Mouse (Mus musculus): ENCODE data around the gene Mrps36. TPM values are rescaled to one million over a fixed set of nuclear protein-coding genes. Genes with fewer than 3 reads are reported as not detected.

Gene Mrps36
- polyA plus RNA-seq, 1 experiment = 46.4 TPM

- Histone ChIP-seq H3K4me1 (replicated peaks; ENCODE audit: control insufficient read depth, insufficient read depth, low read length) (no peaks in the 10 kb centered on the region), H3K36me3 (ENCODE audit: control insufficient read depth, insufficient read depth, low read length) (no peaks in the 10 kb centered on the region), H3K27ac (ENCODE audit: control insufficient read depth, insufficient read depth, low read length) (no peak overlapping the region), H3K4me3 (ENCODE audit: control insufficient read depth, insufficient read depth, low read length) (no peak overlapping the region), H3K27me3 (ENCODE audit: control insufficient read depth, insufficient read depth, low read length) (no peaks in the 10 kb centered on the region)
- TF ChIP-seq POLR2A (IDR thresholded peaks at IDR 0.05; ENCODE audit: control insufficient read depth, extremely low read depth, insufficient read depth, low read length, poor library complexity) (no peak), CTCF (IDR thresholded peaks at IDR 0.05; ENCODE audit: borderline replicate concordance, control insufficient read depth, extremely low read depth, insufficient read depth, low read length, poor library complexity) (no peak)
- DNase-seq = no peak
- WGBS = 85% methylated on average over 4 of the region's 4 CpGs
Measured at GRCm38 (mm10) chr13:100754186-100754585, 9.7 kb upstream of the Mrps36 start.

GRCm38 (mm10) chr13:100753011-100753410 is 8.6 kb upstream of the Mrps36 start:
- Histone ChIP-seq H3K27ac (ENCODE audit: control insufficient read depth, insufficient read depth, low read length) (no peak overlapping the region), H3K4me1 (replicated peaks; ENCODE audit: control insufficient read depth, insufficient read depth, low read length) (no peaks in the 10 kb centered on the region), H3K4me3 (ENCODE audit: control insufficient read depth, insufficient read depth, low read length) (no peak overlapping the region), H3K36me3 (ENCODE audit: control insufficient read depth, insufficient read depth, low read length) (no peaks in the 10 kb centered on the region), H3K27me3 (ENCODE audit: control insufficient read depth, insufficient read depth, low read length) (no peaks in the 10 kb centered on the region)
- TF ChIP-seq CTCF (IDR thresholded peaks at IDR 0.05; ENCODE audit: borderline replicate concordance, control insufficient read depth, extremely low read depth, insufficient read depth, low read length, poor library complexity) (no peak), POLR2A (IDR thresholded peaks at IDR 0.05; ENCODE audit: control insufficient read depth, extremely low read depth, insufficient read depth, low read length, poor library complexity) (no peak)
- 89% methylated on average over 6 of the region's 6 CpGs for WGBS
- DNase-seq = no peak

DNA sequence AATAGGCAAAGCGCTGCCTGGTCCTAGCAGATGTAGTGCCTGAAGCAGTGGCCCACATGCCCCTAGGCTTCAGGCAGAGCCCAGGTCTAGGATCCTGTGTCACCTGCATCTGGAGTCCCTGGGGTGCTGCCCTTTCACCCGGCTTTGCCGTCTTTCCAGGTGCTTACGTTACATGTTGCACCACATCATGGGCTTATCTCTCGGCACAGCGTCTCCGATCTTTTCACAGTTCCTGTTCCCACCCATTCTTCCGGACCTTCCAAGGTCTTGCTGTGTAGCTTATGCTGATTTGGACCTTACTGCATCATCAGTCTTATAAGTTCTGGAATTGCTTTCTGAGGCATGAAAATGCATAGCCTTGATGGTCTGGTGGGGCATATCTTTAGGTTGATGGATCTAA is 8.1 kb upstream of the Mrps36 start:
- no peaks in the 10 kb centered on the region for H3K36me3 ChIP-seq (ENCODE audit: control insufficient read depth, insufficient read depth, low read length)

DNA sequence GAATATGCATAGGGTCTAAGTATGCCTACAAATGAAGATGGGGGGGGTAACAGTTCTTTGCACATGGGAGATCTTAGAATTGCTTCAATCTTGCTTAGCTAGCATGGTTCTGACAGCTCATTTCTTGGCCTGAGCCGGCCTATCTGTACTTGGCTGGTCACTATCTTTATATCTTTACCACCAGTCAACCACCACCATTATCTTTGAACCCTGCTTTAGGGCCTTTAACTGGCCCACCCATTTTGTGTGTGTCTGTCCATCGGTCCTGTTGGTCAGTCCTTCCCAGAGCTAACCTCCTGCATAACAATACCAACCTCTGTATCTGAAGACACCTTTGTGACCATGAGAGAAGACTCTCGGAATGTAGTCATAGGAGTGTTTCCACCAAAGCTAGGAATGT is 6.9 kb upstream of the Mrps36 start:
- DNase-seq = no peak
- TF ChIP-seq POLR2A (IDR thresholded peaks at IDR 0.05; ENCODE audit: control insufficient read depth, extremely low read depth, insufficient read depth, low read length, poor library complexity) (no peak), CTCF (IDR thresholded peaks at IDR 0.05; ENCODE audit: borderline replicate concordance, control insufficient read depth, extremely low read depth, insufficient read depth, low read length, poor library complexity) (no peak)
- 85% methylated on average over 3 of the region's 3 CpGs for WGBS
- Histone ChIP-seq H3K27ac (ENCODE audit: control insufficient read depth, insufficient read depth, low read length) (no peak overlapping the region), H3K4me3 (ENCODE audit: control insufficient read depth, insufficient read depth, low read length) (no peak overlapping the region), H3K4me1 (replicated peaks; ENCODE audit: control insufficient read depth, insufficient read depth, low read length) (no peaks in the 10 kb centered on the region), H3K36me3 (ENCODE audit: control insufficient read depth, insufficient read depth, low read length) (no peaks in the 10 kb centered on the region), H3K27me3 (ENCODE audit: control insufficient read depth, insufficient read depth, low read length) (no peaks in the 10 kb centered on the region)

More for the DNA sequence above, 8.1 kb upstream of the Mrps36 start:
- Histone ChIP-seq H3K4me1 (replicated peaks; ENCODE audit: control insufficient read depth, insufficient read depth, low read length) (no peaks in the 10 kb centered on the region), H3K4me3 (ENCODE audit: control insufficient read depth, insufficient read depth, low read length) (no peak overlapping the region), H3K27me3 (ENCODE audit: control insufficient read depth, insufficient read depth, low read length) (no peaks in the 10 kb centered on the region), H3K27ac (ENCODE audit: control insufficient read depth, insufficient read depth, low read length) (no peak overlapping the region)
- DNase-seq = no peak
- TF ChIP-seq CTCF (IDR thresholded peaks at IDR 0.05; ENCODE audit: borderline replicate concordance, control insufficient read depth, extremely low read depth, insufficient read depth, low read length, poor library complexity) (no peak), POLR2A (IDR thresholded peaks at IDR 0.05; ENCODE audit: control insufficient read depth, extremely low read depth, insufficient read depth, low read length, poor library complexity) (no peak)
- 88% methylated on average over 8 of the region's 8 CpGs for WGBS

GRCm38 (mm10) chr13:100750799-100751198 is 6.3 kb upstream of the Mrps36 start:
- TF ChIP-seq POLR2A (IDR thresholded peaks at IDR 0.05; ENCODE audit: control insufficient read depth, extremely low read depth, insufficient read depth, low read length, poor library complexity) (no peak), CTCF (IDR thresholded peaks at IDR 0.05; ENCODE audit: borderline replicate concordance, control insufficient read depth, extremely low read depth, insufficient read depth, low read length, poor library complexity) (no peak)
- WGBS = 58% methylated on average over 5 of the region's 5 CpGs

GRCm38 (mm10) chr13:100748638-100749037 is 4.2 kb upstream of the Mrps36 start:
- DNase-seq = no peak
- H3K4me1 ChIP-seq (replicated peaks; ENCODE audit: control insufficient read depth, insufficient read depth, low read length) = peaks cover 6% of the 10 kb centered on the region; the same call in 1 of the 2 replicates
- no peak overlapping the region for H3K4me3 ChIP-seq (ENCODE audit: control insufficient read depth, insufficient read depth, low read length)
- no peaks in the 10 kb centered on the region for H3K36me3 ChIP-seq (ENCODE audit: control insufficient read depth, insufficient read depth, low read length)
- H3K27ac ChIP-seq (ENCODE audit: control insufficient read depth, insufficient read depth, low read length) = no peak overlapping the region
- H3K27me3 ChIP-seq (ENCODE audit: control insufficient read depth, insufficient read depth, low read length) = no peaks in the 10 kb centered on the region
- 91% methylated on average over 8 of the region's 8 CpGs for WGBS
- TF ChIP-seq CTCF (IDR thresholded peaks at IDR 0.05; ENCODE audit: borderline replicate concordance, control insufficient read depth, extremely low read depth, insufficient read depth, low read length, poor library complexity) = no peak
- no peak for TF ChIP-seq POLR2A (IDR thresholded peaks at IDR 0.05; ENCODE audit: control insufficient read depth, extremely low read depth, insufficient read depth, low read length, poor library complexity)

More at GRCm38 (mm10) chr13:100750799-100751198, 6.3 kb upstream of the Mrps36 start:
- DNase-seq = no peak
- Histone ChIP-seq H3K4me3 (ENCODE audit: control insufficient read depth, insufficient read depth, low read length) (no peak overlapping the region), H3K27ac (ENCODE audit: control insufficient read depth, insufficient read depth, low read length) (no peak overlapping the region), H3K4me1 (replicated peaks; ENCODE audit: control insufficient read depth, insufficient read depth, low read length) (no peaks in the 10 kb centered on the region), H3K36me3 (ENCODE audit: control insufficient read depth, insufficient read depth, low read length) (no peaks in the 10 kb centered on the region), H3K27me3 (ENCODE audit: control insufficient read depth, insufficient read depth, low read length) (no peaks in the 10 kb centered on the region)

GRCm38 (mm10) chr13:100746090-100746489 is 1.6 kb upstream of the Mrps36 start:
- H3K27ac ChIP-seq (ENCODE audit: control insufficient read depth, insufficient read depth, low read length) = no peak overlapping the region

More at GRCm38 (mm10) chr13:100746090-100746489, 1.6 kb upstream of the Mrps36 start:
- no peaks in the 10 kb centered on the region for H3K27me3 ChIP-seq (ENCODE audit: control insufficient read depth, insufficient read depth, low read length)
- DNase-seq = no peak
- WGBS = 94% methylated on average over 3 of the region's 3 CpGs
- no peak for TF ChIP-seq CTCF (IDR thresholded peaks at IDR 0.05; ENCODE audit: borderline replicate concordance, control insufficient read depth, extremely low read depth, insufficient read depth, low read length, poor library complexity)
- TF ChIP-seq POLR2A (IDR thresholded peaks at IDR 0.05; ENCODE audit: control insufficient read depth, extremely low read depth, insufficient read depth, low read length, poor library complexity) = no peak
- no peaks in the 10 kb centered on the region for H3K36me3 ChIP-seq (ENCODE audit: control insufficient read depth, insufficient read depth, low read length)
- no peak overlapping the region for H3K4me3 ChIP-seq (ENCODE audit: control insufficient read depth, insufficient read depth, low read length)
- peaks cover 6% of the 10 kb centered on the region; the same call in 1 of the 2 replicates for H3K4me1 ChIP-seq (replicated peaks; ENCODE audit: control insufficient read depth, insufficient read depth, low read length)
